Mouse (Mus musculus): Measurements from ENCODE around the gene Krt75. TPM values are rescaled to one million over a fixed set of nuclear protein-coding genes. Genes with fewer than 3 reads are reported as not detected.
A peak's percentile ranks its signal among the peaks of the same experiment; 100 is the strongest.

Gene Krt75
- not detected in 2 replicates for polyA plus RNA-seq (2015; fragmentation: Nextera tagmentation; extraction: Ambion mirVana)

DNA sequence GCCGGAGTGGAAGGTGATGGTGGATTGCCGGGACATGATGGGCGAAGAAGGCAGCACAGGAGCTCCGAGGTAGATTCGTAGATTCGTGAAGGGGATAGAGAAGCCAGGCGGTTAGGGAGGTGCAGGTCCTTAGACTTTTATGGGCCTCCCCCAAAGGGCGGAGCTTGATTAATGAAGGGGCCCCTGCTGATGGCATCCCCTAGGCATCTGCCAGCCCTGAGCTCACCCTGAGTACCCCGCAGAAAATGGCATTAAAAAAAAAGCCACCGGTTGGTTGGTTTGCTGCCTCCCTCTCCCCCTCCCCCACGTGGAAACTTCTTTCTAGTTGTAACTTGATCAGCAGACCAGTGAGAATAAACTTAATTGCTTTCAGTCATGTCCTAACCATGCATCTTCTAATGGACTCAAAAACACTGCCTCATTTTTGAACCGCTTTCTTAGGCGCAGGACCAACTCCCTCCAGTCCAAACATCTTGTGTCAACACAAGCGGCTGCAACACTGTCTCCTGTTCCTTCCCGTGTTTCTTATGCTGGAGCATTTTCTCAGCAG is at the start of gene Krt75:
TSS of gene Krt75 (minus strand) at position 109 of the 550 bp plus-strand sequence.
- Histone ChIP-seq H3K27me3 (replicated peaks; ENCODE audit: control insufficient read depth, insufficient read depth, low read length) (no peaks in the 10 kb centered on the region; the same call in 1 of the 2 replicates), H3K9ac (ENCODE audit: low read depth, low read length) (no peak within 1 kb of the TSS), H3K9me3 (ENCODE audit: control insufficient read depth) (no peaks in the 10 kb centered on the region), H3K4me2 (replicated peaks; ENCODE audit: low read depth) (no peak within 1 kb of the TSS), H3K4me3 (ENCODE audit: low read depth, low read length) (no peak within 1 kb of the TSS), H3K27ac (ENCODE audit: low read depth, low read length) (no peak within 1 kb of the TSS), H3K4me1 (replicated peaks; ENCODE audit: control insufficient read depth, insufficient read depth, low read length) (no peaks in the 10 kb centered on the region), H3K36me3 (ENCODE audit: control insufficient read depth, insufficient read depth) (no peaks in the 10 kb centered on the region)
- no peak for TF ChIP-seq CTCF (IDR thresholded peaks at IDR 0.05; ENCODE audit: low read depth)
- no peak for ATAC-seq
- WGBS = 48% methylated on average over 15 of the region's 15 CpGs

DNA sequence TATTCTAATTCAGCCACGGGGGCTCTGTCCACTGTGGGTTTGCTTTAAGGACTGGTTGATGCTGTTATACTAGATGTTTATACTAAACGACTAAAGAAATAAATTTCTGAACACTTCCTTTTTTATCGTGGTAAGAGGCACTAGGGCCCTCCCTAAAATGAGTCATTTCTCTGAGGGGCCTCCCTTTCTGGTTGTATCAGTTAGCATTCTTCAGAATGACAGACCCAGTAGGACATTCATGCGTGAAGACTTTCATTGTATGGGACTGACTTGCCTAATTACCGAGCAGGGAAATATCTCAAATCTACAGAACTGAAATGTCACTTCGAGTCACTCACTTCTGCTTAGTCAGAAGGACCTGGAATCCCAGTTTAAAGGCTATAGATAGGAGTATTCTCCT is 25.4 kb upstream of the Krt75 start:
- no peak overlapping the region for H3K27ac ChIP-seq (ENCODE audit: low read depth, low read length)
- TF ChIP-seq CTCF (IDR thresholded peaks at IDR 0.05; ENCODE audit: low read depth) = no peak
- ATAC-seq = no peak
- H3K4me3 ChIP-seq (ENCODE audit: low read depth, low read length) = no peak overlapping the region
- H3K27me3 ChIP-seq (replicated peaks; ENCODE audit: control insufficient read depth, insufficient read depth, low read length) = no peaks in the 10 kb centered on the region
- H3K4me1 ChIP-seq (replicated peaks; ENCODE audit: control insufficient read depth, insufficient read depth, low read length) = no peaks in the 10 kb centered on the region
- H3K4me2 ChIP-seq (replicated peaks; ENCODE audit: low read depth) = no peak overlapping the region
- WGBS = 29% methylated on average over 6 of the region's 6 CpGs
- no peak overlapping the region for H3K9ac ChIP-seq (ENCODE audit: low read depth, low read length)
- H3K36me3 ChIP-seq (ENCODE audit: control insufficient read depth, insufficient read depth) = no peaks in the 10 kb centered on the region
- no peaks in the 10 kb centered on the region for H3K9me3 ChIP-seq (ENCODE audit: control insufficient read depth)

DNA sequence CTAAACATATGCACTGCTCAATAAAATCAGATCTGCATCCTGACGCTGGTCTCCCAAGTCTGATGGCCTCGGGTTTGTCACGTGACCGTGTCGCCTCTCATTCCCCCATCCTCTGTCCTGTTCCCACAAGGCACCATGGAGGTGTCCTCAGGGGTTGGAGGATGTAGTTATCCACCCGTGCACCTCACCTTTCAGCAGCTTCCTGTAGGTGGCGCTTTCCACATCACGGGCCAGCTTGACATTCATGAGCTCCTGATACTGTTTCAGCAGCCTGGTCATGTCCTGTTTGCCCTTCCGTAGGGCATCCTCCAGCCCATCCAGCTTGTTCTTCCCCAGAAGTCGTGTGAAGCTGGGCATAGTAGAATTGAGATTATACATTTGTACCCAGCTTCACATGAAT is 14.5 kb upstream of the Krt75 start:
- Histone ChIP-seq H3K36me3 (ENCODE audit: control insufficient read depth, insufficient read depth) (no peaks in the 10 kb centered on the region), H3K9ac (ENCODE audit: low read depth, low read length) (no peak overlapping the region), H3K4me1 (replicated peaks; ENCODE audit: control insufficient read depth, insufficient read depth, low read length) (no peaks in the 10 kb centered on the region), H3K4me2 (replicated peaks; ENCODE audit: low read depth) (no peak overlapping the region), H3K9me3 (ENCODE audit: control insufficient read depth) (no peaks in the 10 kb centered on the region), H3K27me3 (replicated peaks; ENCODE audit: control insufficient read depth, insufficient read depth, low read length) (no peaks in the 10 kb centered on the region), H3K4me3 (ENCODE audit: low read depth, low read length) (no peak overlapping the region), H3K27ac (ENCODE audit: low read depth, low read length) (no peak overlapping the region)
- TF ChIP-seq CTCF (IDR thresholded peaks at IDR 0.05; ENCODE audit: low read depth) = peak; percentile 53
- WGBS = 71% methylated on average over 10 of the region's 10 CpGs
- no peak for ATAC-seq

DNA sequence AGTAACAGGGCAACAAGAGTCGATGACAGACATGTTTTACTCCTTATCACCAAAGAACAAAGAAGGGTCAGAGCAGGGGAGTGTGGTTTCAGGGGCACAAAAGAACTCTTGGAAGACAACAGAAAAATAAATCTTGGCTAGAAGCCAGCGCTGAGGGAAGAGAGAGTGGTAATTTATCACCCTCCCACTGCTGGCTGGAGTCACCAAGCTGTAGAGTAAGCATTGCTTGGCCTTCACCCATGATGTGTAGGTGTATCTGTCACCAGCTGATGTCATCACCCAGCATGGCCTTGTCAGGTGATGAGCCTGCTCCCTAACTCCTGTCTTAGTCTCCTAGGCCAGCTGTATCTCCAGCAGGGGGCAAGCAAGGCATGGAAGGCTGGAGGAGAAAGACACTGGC is 10.8 kb upstream of the Krt75 start:
- H3K36me3 ChIP-seq (ENCODE audit: control insufficient read depth, insufficient read depth) = no peaks in the 10 kb centered on the region
- no peaks in the 10 kb centered on the region for H3K4me1 ChIP-seq (replicated peaks; ENCODE audit: control insufficient read depth, insufficient read depth, low read length)
- WGBS = 37% methylated on average over 2 of the region's 2 CpGs
- no peak overlapping the region for H3K4me2 ChIP-seq (replicated peaks; ENCODE audit: low read depth)
- no peaks in the 10 kb centered on the region for H3K9me3 ChIP-seq (ENCODE audit: control insufficient read depth)
- H3K4me3 ChIP-seq (ENCODE audit: low read depth, low read length) = no peak overlapping the region
- no peak overlapping the region for H3K27ac ChIP-seq (ENCODE audit: low read depth, low read length)
- TF ChIP-seq CTCF (IDR thresholded peaks at IDR 0.05; ENCODE audit: low read depth) = peak; percentile 65
- H3K9ac ChIP-seq (ENCODE audit: low read depth, low read length) = no peak overlapping the region
- no peaks in the 10 kb centered on the region for H3K27me3 ChIP-seq (replicated peaks; ENCODE audit: control insufficient read depth, insufficient read depth, low read length)
- ATAC-seq = no peak

DNA sequence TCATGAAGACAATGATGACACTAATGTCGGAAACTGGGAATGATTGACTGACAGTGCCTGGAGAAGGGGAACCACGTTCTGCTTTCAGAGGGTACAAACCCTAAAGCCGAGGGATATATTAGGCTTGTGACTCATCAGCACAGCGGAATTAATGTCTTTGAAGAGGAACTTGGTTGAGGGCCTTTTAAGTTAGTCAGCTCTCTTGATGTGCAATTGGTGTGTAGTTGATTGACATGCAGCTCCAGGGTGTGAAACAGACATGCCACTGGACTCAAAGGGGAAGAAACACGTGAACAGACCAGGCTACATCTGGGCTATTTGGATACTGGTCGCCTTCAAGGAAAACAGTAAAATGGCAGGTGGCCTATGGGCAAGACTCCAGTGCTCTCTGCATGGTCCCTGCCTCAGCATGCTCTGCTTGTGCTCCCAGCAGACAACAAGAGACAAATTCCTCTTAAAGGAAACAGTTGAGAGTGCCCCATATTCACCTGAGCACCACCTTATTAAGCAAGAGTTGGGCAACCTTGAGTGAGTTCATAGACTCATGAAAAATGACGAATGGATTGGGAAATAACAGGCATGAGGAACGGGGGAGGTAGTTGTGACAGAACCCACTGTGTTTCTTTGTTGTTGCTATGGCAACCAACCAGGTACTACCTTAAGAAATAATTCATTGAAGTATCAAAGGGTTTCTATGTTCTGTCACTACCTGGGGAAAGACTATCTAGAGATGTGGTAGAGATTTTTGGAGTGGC is 9.7 kb upstream of the Krt75 start:
- no peaks in the 10 kb centered on the region for H3K27me3 ChIP-seq (replicated peaks; ENCODE audit: control insufficient read depth, insufficient read depth, low read length)
- H3K36me3 ChIP-seq (ENCODE audit: control insufficient read depth, insufficient read depth) = no peaks in the 10 kb centered on the region
- H3K27ac ChIP-seq (ENCODE audit: low read depth, low read length) = no peak overlapping the region
- H3K4me1 ChIP-seq (replicated peaks; ENCODE audit: control insufficient read depth, insufficient read depth, low read length) = no peaks in the 10 kb centered on the region
- H3K4me3 ChIP-seq (ENCODE audit: low read depth, low read length) = no peak overlapping the region
- no peak for TF ChIP-seq CTCF (IDR thresholded peaks at IDR 0.05; ENCODE audit: low read depth)
- H3K9ac ChIP-seq (ENCODE audit: low read depth, low read length) = no peak overlapping the region
- H3K4me2 ChIP-seq (replicated peaks; ENCODE audit: low read depth) = no peak overlapping the region
- ATAC-seq = no peak
- no peaks in the 10 kb centered on the region for H3K9me3 ChIP-seq (ENCODE audit: control insufficient read depth)
- 82% methylated on average over 8 of the region's 8 CpGs for WGBS

DNA sequence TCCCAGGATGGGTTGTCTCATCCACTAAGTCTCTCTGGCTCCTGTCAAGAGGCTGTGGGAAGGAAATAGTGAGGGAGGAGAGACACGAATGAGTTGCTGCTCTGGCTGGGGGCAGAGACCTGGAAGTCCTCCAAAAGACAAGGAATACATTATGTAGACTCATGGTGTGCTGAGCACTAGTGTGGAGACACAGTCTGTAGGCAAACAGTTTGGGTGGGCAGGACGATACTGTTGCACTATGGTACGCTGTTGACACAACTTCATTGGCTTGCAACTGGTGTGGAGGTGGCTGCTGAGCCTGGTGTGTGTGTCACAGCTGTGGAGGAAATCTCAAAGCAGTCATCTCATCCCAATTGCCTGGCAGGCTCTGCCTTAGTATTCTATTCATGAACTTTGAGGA is 8.0 kb upstream of the Krt75 start:
- ATAC-seq = no peak
- Histone ChIP-seq H3K27me3 (replicated peaks; ENCODE audit: control insufficient read depth, insufficient read depth, low read length) (no peaks in the 10 kb centered on the region), H3K9ac (ENCODE audit: low read depth, low read length) (no peak overlapping the region), H3K4me2 (replicated peaks; ENCODE audit: low read depth) (no peak overlapping the region), H3K36me3 (ENCODE audit: control insufficient read depth, insufficient read depth) (no peaks in the 10 kb centered on the region), H3K9me3 (ENCODE audit: control insufficient read depth) (no peaks in the 10 kb centered on the region), H3K27ac (ENCODE audit: low read depth, low read length) (no peak overlapping the region), H3K4me1 (replicated peaks; ENCODE audit: control insufficient read depth, insufficient read depth, low read length) (no peaks in the 10 kb centered on the region), H3K4me3 (ENCODE audit: low read depth, low read length) (no peak overlapping the region)
- 74% methylated on average over 3 of the region's 3 CpGs for WGBS
- no peak for TF ChIP-seq CTCF (IDR thresholded peaks at IDR 0.05; ENCODE audit: low read depth)

Data from intestine, postnatal 0 days (tissue).